Mouse (Mus musculus): Measurements from ENCODE around the gene Nmbr. TPM values are rescaled to one million over a fixed set of nuclear protein-coding genes. Genes with fewer than 3 reads are reported as not detected.

Nmbr gene
- polyA plus RNA-seq, 1 experiment from 2014 or later = 0.09 TPM

DNA sequence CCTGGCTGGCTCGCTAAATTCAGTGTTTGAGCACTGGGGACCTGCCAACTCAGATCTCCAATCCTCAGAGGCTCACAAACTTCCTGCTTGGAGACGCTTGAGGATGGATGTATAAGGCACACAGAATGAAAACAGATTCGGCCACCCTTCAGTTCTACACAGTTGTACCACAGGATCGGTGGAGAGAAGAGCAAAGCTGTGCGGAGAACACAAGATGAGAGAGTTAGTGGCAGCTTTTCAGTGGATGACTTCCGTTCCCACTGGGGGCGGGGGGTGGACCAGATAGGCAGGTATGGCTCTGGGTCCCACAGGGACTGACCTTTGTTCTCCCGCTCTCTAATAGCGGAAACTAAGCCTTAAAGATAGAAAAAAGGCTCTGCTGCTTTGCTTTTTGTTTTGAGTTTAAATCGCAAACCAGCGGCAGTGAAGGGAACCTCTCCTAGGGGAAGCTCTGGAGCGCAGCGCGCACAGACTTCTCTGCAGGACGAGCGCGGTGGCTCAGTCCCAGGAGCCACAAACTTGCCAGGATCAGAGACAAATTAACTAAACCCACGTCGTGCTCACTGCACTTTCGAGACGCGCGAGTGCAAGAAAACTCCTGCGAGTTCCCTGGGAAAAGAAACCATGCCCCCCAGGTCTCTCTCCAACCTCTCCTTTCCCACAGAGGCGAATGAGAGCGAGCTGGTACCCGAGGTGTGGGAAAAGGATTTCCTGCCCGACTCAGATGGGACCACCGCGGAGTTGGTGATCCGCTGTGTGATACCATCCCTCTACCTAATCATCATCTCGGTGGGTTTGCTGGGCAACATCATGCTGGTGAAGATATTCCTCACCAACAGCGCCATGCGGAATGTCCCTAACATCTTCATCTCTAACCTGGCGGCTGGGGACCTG lies 54.5 kb downstream of the Nmbr start:
- peak overlapping the region; percentile 83 for H3K4me2 ChIP-seq
- ATAC-seq (ENCODE audit: extremely low read depth, insufficient number of reproducible peaks, low FRiP score, low TSS enrichment) = no peak
- 4% methylated on average over 35 of the region's 35 CpGs for WGBS

DNA sequence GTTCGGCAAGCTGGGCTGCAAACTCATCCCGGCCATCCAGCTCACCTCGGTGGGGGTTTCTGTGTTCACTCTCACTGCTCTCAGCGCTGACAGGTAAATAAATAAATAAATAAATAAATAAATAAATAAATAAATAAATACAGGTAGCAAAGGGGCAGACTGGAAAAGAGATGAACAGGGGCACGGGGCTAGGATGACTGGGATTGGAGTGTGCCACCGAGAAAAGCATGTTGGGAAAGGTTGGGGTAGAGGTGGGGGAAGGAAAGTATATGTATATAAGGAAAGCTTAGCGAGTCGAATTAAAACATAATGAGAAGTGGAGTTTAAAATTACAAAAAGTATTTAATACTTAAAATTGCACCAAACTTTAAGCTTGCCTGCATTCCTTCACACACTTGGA lies 55.2 kb downstream of the Nmbr start:
- Histone ChIP-seq H3K9me3 (no peaks in the 10 kb centered on the region), H3K4me2 (peak overlapping the region; percentile 83), H3K9ac (peak overlapping the region; percentile 61; the same call in 1 of the 2 replicates), H3K4me3 (peak overlapping the region; percentile 53), H3K27ac (replicated peaks) (no peak overlapping the region), H3K36me3 (no peaks in the 10 kb centered on the region), H3K27me3 (replicated peaks) (peaks cover 22% of the 10 kb centered on the region), H3K4me1 (peaks cover 6% of the 10 kb centered on the region; the same call in 1 of the 2 replicates)
- 18% methylated on average over 8 of the region's 8 CpGs for WGBS
- ATAC-seq (ENCODE audit: extremely low read depth, insufficient number of reproducible peaks, low FRiP score, low TSS enrichment) = no peak

More for the DNA sequence above, 54.5 kb downstream of the Nmbr start:
- H3K9ac ChIP-seq = peak overlapping the region; percentile 61
- no peak overlapping the region for H3K27ac ChIP-seq (replicated peaks)
- no peaks in the 10 kb centered on the region for H3K9me3 ChIP-seq
- H3K36me3 ChIP-seq = no peaks in the 10 kb centered on the region
- peaks cover 6% of the 10 kb centered on the region; the same call in 1 of the 2 replicates for H3K4me1 ChIP-seq
- peaks cover 22% of the 10 kb centered on the region for H3K27me3 ChIP-seq (replicated peaks)
- H3K4me3 ChIP-seq = peak overlapping the region; percentile 53

DNA sequence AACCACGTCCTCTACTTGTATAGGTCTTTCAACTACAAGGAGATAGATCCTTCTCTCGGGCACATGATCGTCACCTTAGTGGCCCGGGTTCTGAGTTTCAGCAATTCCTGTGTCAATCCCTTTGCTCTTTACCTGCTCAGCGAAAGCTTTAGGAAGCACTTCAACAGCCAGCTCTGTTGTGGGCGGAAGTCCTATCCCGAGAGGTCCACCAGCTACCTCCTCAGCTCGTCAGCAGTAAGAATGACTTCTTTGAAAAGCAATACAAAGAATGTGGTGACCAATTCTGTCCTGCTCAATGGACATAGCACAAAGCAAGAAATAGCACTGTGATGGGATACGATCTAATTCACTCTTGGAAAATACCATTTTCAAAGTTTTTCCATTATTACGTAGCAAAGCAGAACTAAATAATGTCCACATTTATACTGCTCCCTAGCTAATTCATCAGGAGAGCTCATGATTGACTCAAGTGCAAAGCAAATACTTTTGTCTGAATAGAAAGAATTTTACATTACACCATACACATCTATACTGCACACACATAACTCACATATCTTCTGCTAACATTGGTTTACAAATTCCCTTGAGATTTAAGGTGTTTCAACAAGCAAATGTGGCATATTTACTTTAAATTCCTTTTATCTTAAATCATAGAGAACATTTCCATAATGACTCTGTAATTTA lies 65.0 kb downstream of the Nmbr start:
- no peak for ATAC-seq (ENCODE audit: extremely low read depth, insufficient number of reproducible peaks, low FRiP score, low TSS enrichment)
- Histone ChIP-seq H3K4me2 (no peak overlapping the region), H3K27ac (replicated peaks) (no peak overlapping the region), H3K9ac (no peak overlapping the region), H3K9me3 (no peaks in the 10 kb centered on the region), H3K4me3 (no peak overlapping the region), H3K36me3 (no peaks in the 10 kb centered on the region), H3K4me1 (no peaks in the 10 kb centered on the region), H3K27me3 (replicated peaks) (no peaks in the 10 kb centered on the region)
- WGBS = 79% methylated on average over 10 of the region's 10 CpGs

DNA sequence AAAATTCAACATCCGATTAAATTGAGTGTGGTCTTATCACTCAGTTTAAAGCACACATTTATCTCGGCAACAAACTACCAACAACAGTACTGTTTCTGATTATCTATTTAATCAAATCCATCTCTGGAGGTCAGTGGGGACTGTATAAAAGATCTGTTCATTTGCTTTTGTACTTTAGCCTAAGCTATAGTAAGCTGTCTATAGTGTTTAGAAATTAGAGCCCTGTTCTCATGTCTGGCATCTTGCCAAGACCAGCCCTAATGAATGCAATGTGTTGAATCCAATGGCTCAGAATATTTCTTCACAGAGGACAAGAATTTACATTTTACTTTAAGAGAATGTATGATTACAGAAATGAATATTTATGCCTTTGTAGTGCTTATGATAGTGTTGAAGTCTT lies 69.1 kb downstream of the Nmbr start:
- ATAC-seq (ENCODE audit: extremely low read depth, insufficient number of reproducible peaks, low FRiP score, low TSS enrichment) = no peak
- Histone ChIP-seq H3K9me3 (no peaks in the 10 kb centered on the region), H3K27ac (replicated peaks) (no peak overlapping the region), H3K36me3 (no peaks in the 10 kb centered on the region), H3K9ac (no peak overlapping the region), H3K27me3 (replicated peaks) (no peaks in the 10 kb centered on the region), H3K4me2 (no peak overlapping the region), H3K4me1 (no peaks in the 10 kb centered on the region), H3K4me3 (no peak overlapping the region)
- 75% methylated on average over 2 of the region's 2 CpGs for WGBS

DNA sequence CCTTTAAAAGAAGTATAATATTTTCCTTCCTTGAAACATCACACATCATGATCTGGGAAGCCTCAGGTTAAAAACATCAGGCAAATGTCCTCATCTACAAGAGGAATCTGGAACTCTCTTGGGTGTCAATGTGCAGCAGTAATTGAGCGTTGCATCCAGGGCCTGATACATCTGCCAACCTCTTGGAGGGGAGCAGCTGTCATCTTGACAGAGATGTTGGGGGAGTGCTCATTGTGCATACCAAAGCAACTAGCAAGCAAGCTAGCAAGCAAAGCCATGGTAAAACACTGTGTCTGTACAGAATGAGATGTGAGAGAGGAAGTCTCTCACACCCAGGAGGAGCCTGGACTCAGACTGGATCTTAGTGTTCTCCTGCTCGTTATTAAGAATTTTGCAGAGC lies 84.6 kb downstream of the Nmbr start:
- H3K4me1 ChIP-seq = no peaks in the 10 kb centered on the region
- H3K27me3 ChIP-seq (replicated peaks) = no peaks in the 10 kb centered on the region
- H3K4me3 ChIP-seq = no peak overlapping the region
- no peak overlapping the region for H3K27ac ChIP-seq (replicated peaks)
- ATAC-seq (ENCODE audit: extremely low read depth, insufficient number of reproducible peaks, low FRiP score, low TSS enrichment) = no peak
- H3K9me3 ChIP-seq = no peaks in the 10 kb centered on the region
- no peak overlapping the region for H3K9ac ChIP-seq
- H3K4me2 ChIP-seq = no peak overlapping the region
- 54% methylated on average over 2 of the region's 2 CpGs for WGBS
- H3K36me3 ChIP-seq = no peaks in the 10 kb centered on the region

DNA sequence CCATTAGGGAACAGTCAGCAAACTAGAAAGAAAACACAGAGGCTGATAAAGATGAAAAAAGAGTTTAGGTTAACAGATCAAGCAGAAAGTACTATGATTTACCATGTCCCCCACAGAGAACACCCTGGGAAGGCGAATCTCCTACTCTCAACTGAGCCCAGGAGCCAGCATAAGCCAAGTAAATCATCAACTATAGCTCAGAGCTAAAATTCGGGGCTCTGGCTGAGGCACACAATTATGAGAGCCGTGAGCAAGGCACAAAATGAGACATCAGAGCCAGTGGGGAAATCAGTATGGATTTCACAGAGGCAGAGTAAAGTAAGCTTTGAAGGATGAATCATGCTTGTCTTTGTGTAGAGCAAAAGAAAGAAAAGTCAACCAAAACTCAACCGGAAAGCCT lies 111.6 kb downstream of the Nmbr start:
- Histone ChIP-seq H3K27ac (replicated peaks) (no peak overlapping the region), H3K9ac (no peak overlapping the region), H3K36me3 (no peaks in the 10 kb centered on the region), H3K4me2 (no peak overlapping the region), H3K4me1 (no peaks in the 10 kb centered on the region), H3K9me3 (no peaks in the 10 kb centered on the region), H3K27me3 (replicated peaks) (no peaks in the 10 kb centered on the region), H3K4me3 (no peak overlapping the region)
- WGBS = 68% methylated on average over 4 of the region's 4 CpGs
- ATAC-seq (ENCODE audit: extremely low read depth, insufficient number of reproducible peaks, low FRiP score, low TSS enrichment) = no peak

Other genes with a start within 250 kb of the Nmbr start
- gene Adgrg6, start 159.9 kb upstream of the Nmbr start, polyA plus RNA-seq (2015; fragmentation: Nextera tagmentation; extraction: Ambion mirVana) = 14.3 and 15.7 TPM in 2 replicates
- 70.3 and 83.6 TPM in 2 replicates for gene Vta1, start within 50 bp of the Nmbr start, polyA plus RNA-seq (2015; fragmentation: Nextera tagmentation; extraction: Ambion mirVana)
- gene Gje1, start 12.6 kb downstream of the Nmbr start, polyA plus RNA-seq (2015; fragmentation: Nextera tagmentation; extraction: Ambion mirVana) = not detected in 2 replicates

Data from heart, embryonic 13.5 days (tissue).